Mouse (Mus musculus) megakaryocyte progenitor cell, adult 5-6 weeks (primary cell): ENCODE measurements at regions not wholly inside any gene's neighbourhood (a gene's known extent, or its start where the extent isn't known, plus 50 kb on each side); places are given as distances from the start of the nearest gene placed in this dataset.

Experiments
- ATAC-seq: replicated peaks from 2 replicates; pipeline ENCODE4 v1.8.0; 2016; ENCODE audit warnings: mild to moderate bottlenecking, moderate TSS enrichment, inconsistent platforms; ENCODE audit not compliant: poor library complexity

GRCm38 (mm10) chr16:70920047-70920446 lies 606.3 kb downstream of the Gbe1 start:
- ATAC-seq, result no peak

- no peak for ATAC-seq
These were observed 615.9 kb downstream of the Gbe1 start for GRCm38 (mm10) chr16:70929651-70930050.

- no peak for ATAC-seq
These were observed 622.2 kb downstream of the Gbe1 start for GRCm38 (mm10) chr16:70935959-70936358.

GRCm38 (mm10) chr16:70952937-70953336 lies 639.2 kb downstream of the Gbe1 start:
- no peak for ATAC-seq
